In the genomic region with DNA sequence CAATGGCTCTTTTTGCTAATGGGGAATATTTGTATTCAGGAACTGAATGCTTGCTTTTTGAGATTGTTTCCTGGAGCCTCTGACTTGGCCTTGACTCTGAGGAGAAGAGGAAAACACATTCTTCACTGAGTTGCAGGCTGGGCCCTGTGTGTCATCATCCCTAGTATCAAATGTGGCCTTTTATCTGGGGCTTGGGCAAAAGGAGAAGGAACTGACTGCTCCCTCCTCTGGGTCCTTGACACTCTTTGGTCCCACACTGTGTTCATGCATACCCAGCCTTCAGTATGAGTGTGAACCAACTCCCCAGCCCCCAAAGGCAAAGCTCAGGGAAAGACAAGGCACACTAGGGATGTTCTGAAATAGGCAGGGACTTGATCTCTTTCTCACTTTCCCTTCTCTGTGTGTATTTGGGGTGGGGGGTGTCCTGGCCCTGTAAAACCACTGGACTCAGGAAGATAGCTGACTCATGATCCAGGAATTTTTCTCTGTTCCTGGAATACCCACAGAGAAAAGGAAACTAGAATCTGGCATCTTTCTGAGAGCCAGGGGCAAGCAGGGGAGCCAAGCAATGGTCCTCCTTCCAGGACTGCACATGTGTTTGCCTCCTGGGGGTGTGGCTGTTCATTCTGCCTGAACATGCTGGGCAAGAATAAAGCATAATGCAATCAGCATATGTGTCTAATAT, we compare ENCODE assay signal across 22 mouse cellular contexts.
A peak's percentile ranks its signal among the peaks of the same experiment; 100 is the strongest.
DNase-seq lines count a peak whose midpoint lies in the region; TF ChIP-seq lines count a peak whose summit lies in the region.
"Had no signal": no experiment of that assay in that cellular context is flagged by ENCODE, and none has a peak within 500 bp of the region (broad histone marks: within the 10 kb centered on the region; RNA-seq: fewer than 3 reads in every experiment).

No protein-coding gene starts in this region.

- no peaks in the 10 kb centered on the region for H3K27me3 ChIP-seq in testis, adult 2 months (ENCODE audit: control insufficient read depth, insufficient read depth, low read length)
- H3K27me3 ChIP-seq: embryonic facial prominence, embryonic 15.5 days; forebrain, embryonic 15.5 days; hindbrain, embryonic 12.5 days; Patski had no signal

- H3K27ac ChIP-seq in testis, adult 2 months (ENCODE audit: control insufficient read depth, insufficient read depth, low read depth, low read length): peak overlapping the region; percentile 54
- peak overlapping the region; percentile 60 for H3K27ac ChIP-seq in embryonic fibroblast, embryonic 13.5 days (ENCODE audit: insufficient read depth, low read length)
- H3K27ac ChIP-seq: embryonic facial prominence, embryonic 15.5 days; forebrain, embryonic 15.5 days; heart, embryonic 10.5 days; hindbrain, embryonic 12.5 days had no signal

- intact Hi-C loops in left cerebral cortex, postnatal 25 days (cut with DNase I): no loop called here

- H3K36me3 ChIP-seq in testis, adult 2 months (ENCODE audit: control insufficient read depth, insufficient read depth, low read length): no peaks in the 10 kb centered on the region
- H3K36me3 ChIP-seq: embryonic facial prominence, embryonic 15.5 days; forebrain, embryonic 15.5 days; G1E; heart, embryonic 10.5 days; hindbrain, embryonic 12.5 days had no signal

- no peak for TF ChIP-seq POLR2A in testis, adult 2 months (IDR thresholded peaks at IDR 0.05; ENCODE audit: control insufficient read depth, low read depth, low read length)
- TF ChIP-seq POLR2A in embryonic fibroblast, embryonic 13.5 days (IDR thresholded peaks at IDR 0.05; ENCODE audit: low read depth, low read length): no peak

- H3K4me3 ChIP-seq in testis, adult 2 months (ENCODE audit: control insufficient read depth, low read depth, low read length): no peak overlapping the region
- H3K4me3 ChIP-seq in embryonic fibroblast, embryonic 13.5 days (ENCODE audit: insufficient read depth, low read length): no peak overlapping the region
- H3K4me3 ChIP-seq: embryonic facial prominence, embryonic 15.5 days; forebrain, embryonic 15.5 days; heart, embryonic 10.5 days; hindbrain, embryonic 12.5 days had no signal

- DNase-seq in adrenal gland, postnatal 36 days: peak; percentile 3 to 16
- DNase-seq in adrenal gland, postnatal 4 days (ENCODE audit: low spot score in 2 of 2): no peak
- DNase-seq in testis, postnatal 10 days (ENCODE audit: low spot score): no peak
- no peak for DNase-seq in left cerebral cortex, postnatal 25 days (ENCODE audit: low spot score in 2 of 2)
- DNase-seq in right cerebral cortex, postnatal 14 days: no peak
- DNase-seq: adrenal gland, postnatal 10 days; B cell, adult 2 months; cerebellum, adult 11 months; cerebellum, adult 8-10 months; cerebellum, postnatal 14 days; embryo, embryonic 11 days; heart, adult 18-20 months; heart, postnatal 10 days; heart, postnatal 4 days had no signal

- no peaks in the 10 kb centered on the region; the same call in 1 of the 2 replicates for H3K4me1 ChIP-seq in testis, adult 2 months (ENCODE audit: control insufficient read depth, insufficient read depth, low read length)
- H3K4me1 ChIP-seq in embryonic fibroblast, embryonic 13.5 days (ENCODE audit: control insufficient read depth, insufficient read depth, low read length): peaks cover 7% of the 10 kb centered on the region
- H3K4me1 ChIP-seq: forebrain, embryonic 15.5 days; hindbrain, embryonic 12.5 days had no signal

- no peak for TF ChIP-seq CTCF in testis, adult 2 months (IDR thresholded peaks at IDR 0.05; ENCODE audit: control insufficient read depth, insufficient read depth, insufficient replicate concordance, low read depth, low read length)
- no peak for TF ChIP-seq CTCF in embryonic fibroblast, embryonic 13.5 days (IDR thresholded peaks at IDR 0.05; ENCODE audit: borderline replicate concordance, insufficient read depth, low read length)

Comparison
In these comparisons a context has a peak if more than half of its experiments do, and no peak if none do; other contexts are left out.
1. DNase-seq: peak in adrenal gland, postnatal 36 days (2 of 2); none in adrenal gland, postnatal 4 days (0 of 2), testis, postnatal 10 days (single experiment), left cerebral cortex, postnatal 25 days (0 of 2) and right cerebral cortex, postnatal 14 days (single experiment).